Mouse (Mus musculus) CD4-positive, CD25-positive, alpha-beta regulatory T cell, adult 2 months (primary cell): ENCODE data around the gene Ttn.

Experiments used
- DNase-seq: peaks from one replicate; pipeline ENCODE4 v3.0.0-alpha.2; 2012; ENCODE audit warnings: low read depth, low spot score

The Ttn gene

GRCm38 (mm10) chr2:76962045-76962432 lies 20.3 kb downstream of the Ttn start:
- DNase-seq: no peak

DNA sequence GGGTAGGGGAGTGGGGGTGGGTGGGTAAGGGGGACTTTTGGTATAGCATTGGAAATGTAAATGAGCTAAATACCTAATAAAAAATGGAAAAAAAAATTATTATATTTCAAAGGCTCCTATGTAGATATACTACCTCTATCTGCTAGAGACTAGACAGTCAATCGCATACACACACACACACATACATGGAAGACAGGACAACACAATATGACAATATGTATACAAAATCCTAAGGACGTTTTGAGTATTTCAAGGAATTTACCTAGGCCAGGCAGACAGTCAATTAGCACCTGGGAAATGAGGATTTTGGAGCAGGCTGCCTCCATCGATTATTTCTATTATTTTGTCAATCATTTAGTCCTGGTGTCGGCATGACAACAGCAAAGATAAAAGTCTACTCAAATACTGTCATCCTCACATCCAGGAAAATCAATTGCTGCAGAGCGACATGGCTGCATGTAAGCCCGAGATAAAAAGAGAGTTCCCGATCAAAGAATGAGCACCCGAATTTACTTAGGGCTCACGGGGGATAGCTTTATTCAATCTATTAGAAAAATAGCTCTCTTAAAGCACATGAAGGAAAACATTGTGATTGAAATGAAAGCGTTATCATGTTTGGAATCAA lies 20.8 kb downstream of the Ttn start:
- DNase-seq: no peak

GRCm38 (mm10) chr2:76949774-76950173 lies 32.6 kb downstream of the Ttn start:
- DNase-seq: no peak

DNA sequence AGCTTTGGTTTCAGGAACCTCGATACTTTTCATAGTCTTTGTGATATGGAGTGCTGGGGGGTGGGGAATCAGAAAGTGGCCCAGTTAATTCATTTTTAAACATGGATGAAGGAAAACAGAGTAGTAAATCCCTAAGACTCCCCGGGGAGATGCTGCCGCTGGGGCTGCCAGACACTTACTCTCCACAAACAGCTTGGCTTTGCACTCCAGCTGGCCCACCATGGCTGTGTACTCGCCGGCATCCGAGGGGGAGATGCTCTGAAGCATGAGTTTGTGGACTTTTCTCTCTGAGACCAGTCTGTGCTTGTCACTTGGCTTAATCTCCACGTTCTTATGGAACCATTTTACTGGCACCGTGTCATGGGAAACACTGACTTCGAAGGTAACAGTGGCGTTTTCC lies 43.8 kb downstream of the Ttn start:
- no peak for DNase-seq

DNA sequence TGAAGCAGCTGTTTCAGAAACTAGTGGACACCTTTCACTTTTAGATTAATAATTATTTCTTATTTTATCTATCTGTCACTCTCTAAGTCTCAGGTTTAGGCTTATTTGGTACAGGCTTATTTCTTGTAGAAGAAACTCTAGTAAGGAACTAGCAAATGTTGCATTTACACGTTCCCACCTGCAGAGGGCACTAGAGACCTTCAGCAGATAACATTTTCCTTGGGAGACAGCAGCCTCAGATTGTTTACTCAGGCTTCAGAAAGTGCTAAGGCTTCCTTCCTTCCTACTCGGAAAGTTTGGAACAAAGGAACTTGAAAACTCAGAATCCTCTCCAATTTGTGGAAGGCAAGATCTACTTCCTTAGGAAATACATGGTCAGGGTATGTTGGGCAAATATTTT lies 52.6 kb downstream of the Ttn start:
- DNase-seq: peak; percentile 47

DNA sequence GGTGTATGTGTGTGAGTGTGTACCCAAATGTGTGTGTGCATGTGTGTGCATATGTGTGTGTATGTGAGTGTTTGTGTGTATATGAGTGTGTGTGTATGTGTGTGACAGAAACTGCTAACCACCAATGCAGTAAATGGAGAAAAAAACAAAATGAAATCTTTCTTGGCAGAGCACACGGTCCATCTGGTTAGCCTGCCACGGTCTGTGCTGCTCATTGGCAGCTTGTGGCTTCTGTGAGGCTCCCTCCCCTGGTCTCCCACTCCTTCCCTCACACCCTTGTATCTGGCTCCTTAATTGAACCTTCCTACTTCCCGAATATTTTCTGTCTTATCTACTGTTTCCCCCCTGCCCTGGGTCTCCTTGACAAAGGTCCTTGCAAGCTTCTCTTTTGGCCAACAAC lies 53.5 kb downstream of the Ttn start:
- no peak for DNase-seq

DNA sequence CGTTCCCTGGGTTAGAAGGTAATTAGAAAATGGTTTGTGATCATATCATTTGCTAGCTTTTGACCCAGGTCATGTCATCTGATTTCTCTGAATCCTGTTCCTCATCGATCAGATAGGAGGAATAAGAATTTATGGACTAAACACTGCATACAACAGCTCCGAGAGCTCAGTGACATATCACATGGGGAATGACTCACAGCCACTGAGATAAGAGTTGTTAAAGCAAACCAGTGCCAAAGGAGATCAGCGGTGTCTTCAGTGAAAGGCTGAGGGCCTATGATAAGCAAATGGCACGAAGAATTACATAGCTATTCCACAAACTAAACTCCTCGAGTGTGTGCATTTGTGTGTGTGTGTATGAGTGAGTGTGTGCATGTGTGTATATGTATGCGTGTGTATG lies 54.0 kb downstream of the Ttn start:
- no peak for DNase-seq

GRCm38 (mm10) chr2:76926927-76927326 lies 55.4 kb downstream of the Ttn start:
- DNase-seq: no peak

DNA sequence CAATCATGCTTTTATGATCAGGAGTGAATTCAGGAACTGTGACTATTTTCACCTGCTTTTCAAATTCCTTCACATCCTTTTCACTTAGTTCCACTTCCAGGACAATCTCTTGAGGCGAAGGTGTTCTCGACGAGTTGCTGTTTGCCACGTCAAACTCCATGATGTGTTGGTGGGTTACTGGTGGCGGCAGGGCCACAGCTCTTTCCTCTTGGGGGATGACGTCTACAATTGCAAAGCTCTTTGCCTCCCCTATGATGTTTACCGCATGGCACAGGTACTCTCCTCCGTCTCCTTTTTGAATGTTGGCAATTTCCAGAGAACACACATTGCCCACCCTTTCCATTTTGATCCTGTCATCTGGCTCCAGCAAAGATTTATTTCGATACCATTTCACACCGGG lies 67.4 kb downstream of the Ttn start:
- DNase-seq: no peak

DNA sequence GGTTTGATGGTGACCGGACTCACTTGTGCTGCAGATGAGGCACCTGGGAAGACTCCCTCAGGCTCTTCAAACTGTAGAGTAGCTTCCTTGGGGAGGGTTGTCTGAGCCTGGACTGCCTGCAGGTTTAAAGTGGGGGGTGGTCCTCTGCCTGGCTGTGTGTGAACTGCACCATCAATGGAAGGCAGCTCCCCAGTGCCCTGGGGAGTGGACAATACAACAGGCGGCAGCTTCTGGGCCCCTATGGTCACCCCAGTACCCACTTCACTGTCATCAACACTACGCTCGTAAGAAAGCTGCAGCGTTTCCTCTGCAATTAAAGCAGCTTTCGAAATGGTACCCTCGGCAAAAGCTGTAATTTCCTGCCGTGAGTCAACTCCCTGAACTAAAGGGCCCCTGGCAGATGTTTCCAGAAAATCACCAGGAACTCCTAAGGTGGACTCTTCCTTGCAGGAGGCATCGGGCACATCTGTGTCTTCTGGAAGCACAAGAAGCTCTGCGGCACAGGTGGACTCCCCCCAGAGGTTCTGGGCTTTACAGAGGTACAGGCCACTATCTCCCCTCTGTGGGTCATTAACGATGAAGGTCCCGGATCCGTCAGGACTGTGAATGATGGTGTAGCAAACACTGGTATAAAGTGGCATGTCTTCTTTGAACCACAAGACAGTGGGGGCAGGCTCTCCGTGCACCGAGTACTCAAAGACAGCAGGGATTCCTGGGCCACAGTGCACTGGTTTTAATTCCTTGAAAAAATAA lies 73.5 kb downstream of the Ttn start:
- DNase-seq: no peak

DNA sequence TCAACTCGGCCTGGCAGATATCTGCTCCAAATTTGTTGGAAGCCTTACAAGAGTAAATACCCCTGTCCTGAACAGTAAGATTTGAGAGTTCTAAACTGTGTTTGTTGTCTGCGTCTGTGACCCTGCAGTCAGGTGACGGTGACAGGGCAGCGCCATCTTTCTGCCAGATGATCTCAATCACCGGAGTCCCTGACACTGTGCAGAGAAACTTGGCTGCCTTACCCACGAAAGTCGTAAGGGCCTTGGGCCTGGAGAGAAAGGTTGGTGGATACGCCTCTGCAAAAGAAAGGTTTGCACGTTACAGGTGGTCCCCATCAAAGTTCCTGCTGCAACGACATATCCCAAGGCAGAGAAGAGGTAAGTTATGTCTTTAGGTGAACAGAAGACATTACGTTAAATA lies 79.0 kb downstream of the Ttn start:
- no peak for DNase-seq

DNA sequence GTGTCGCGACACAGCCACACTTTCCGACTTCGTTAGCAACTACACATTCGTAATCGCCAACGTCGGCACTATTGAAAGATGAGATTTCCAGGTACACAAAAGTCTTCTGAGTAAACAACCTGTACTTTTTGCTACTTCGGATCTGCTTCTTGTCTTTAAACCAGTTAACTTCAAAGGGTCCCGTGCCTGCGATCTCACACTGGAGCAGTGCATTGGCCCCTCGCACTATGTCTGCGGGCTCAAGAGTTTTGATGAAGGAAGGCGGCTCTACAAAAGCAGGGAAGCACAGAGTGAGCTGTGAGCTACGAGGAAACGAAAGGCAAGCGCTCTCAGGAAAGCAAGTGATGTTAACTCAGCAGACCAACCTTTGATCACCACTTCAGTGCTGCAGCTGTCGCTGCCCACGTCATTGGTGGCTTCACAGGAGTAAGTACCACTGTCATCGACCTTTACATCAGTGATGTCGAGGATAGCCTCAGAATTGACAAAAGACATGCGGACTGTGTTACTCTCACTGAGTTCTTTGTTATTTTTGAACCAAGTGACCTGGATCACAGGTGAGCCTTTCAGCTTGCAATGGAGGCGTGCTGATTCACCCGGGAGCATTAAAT lies 80.8 kb downstream of the Ttn start:
- DNase-seq: no peak

DNA sequence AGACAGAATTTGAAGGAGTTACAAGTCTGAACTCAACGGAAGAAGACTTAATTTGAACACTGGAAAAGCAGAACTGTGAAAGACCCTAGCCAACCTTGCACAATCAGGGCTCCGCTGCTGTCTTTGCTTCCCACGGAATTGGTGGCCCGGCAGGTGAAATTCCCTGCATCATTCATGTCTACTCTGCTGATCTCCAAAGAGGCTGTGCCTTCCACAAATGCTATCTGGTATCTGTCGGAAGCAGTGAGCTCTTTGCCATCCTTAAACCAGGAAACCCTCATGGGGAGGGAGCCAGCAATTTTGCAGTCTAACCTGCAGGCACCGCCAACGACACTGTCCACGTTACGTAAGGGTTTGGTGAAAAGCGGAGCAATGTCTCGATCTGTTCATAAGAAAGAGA lies 82.5 kb downstream of the Ttn start:
- no peak for DNase-seq

- no peak for DNase-seq
These were observed 85.4 kb downstream of the Ttn start for GRCm38 (mm10) chr2:76896990-76897389.

DNA sequence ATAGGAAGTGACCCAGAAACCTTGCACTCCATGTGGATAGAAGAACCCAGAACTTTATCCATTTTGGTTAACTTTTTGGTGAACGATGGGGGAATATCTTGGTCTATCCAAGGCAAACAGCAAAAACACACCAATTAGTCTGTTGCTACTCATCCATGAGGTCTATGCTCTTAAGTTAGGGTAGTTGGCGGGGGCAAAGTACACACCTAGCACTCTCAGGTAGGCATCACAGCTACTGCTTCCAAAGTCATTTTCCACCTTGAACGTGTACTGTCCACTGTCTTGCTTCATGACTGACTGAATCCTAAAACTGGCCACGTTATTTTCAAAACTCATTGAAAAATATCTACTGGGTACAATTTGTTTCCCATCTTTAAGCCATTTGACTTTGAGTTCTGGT lies 87.0 kb downstream of the Ttn start:
- DNase-seq: no peak

- no peak for DNase-seq
These were observed 93.6 kb downstream of the Ttn start for GRCm38 (mm10) chr2:76888721-76889120.

- DNase-seq: no peak
These were observed 96.5 kb downstream of the Ttn start for GRCm38 (mm10) chr2:76885855-76886254.

GRCm38 (mm10) chr2:76881406-76881805 lies 100.9 kb downstream of the Ttn start:
- DNase-seq: no peak

GRCm38 (mm10) chr2:76875587-76875986 lies 106.8 kb downstream of the Ttn start:
- no peak for DNase-seq

- peak; percentile 70 for DNase-seq
These were observed 115.4 kb downstream of the Ttn start for GRCm38 (mm10) chr2:76866928-76867327.

GRCm38 (mm10) chr2:76865497-76865896 lies 116.8 kb downstream of the Ttn start:
- DNase-seq: no peak

- DNase-seq: no peak
These were observed 121.0 kb downstream of the Ttn start for GRCm38 (mm10) chr2:76861327-76861726.

DNA sequence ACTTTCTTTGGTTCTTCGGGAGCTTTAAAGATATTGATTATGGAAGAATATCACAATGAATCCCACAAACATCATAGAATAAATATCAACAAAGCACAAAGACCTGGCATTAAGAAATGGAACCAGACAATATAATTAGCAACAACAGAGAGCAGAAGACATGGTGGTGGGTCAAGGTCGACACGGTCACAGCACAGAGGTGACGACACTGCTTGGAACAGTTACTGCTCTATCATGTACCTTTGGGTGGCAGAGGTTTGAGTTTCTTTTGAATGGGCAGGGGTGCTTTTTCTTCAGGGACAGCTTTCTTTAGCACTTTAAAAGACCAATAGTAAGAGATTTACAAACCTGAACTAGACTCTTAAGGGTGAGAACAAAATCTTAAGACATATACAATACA lies 132.3 kb downstream of the Ttn start:
- no peak for DNase-seq
